Mouse (Mus musculus) C2C12 (cell line): ENCODE results near the gene Arrdc2.

ENCODE experiments used
- CEBPB ChIP-seq: IDR thresholded peaks from one replicate; pipeline ENCODE4 v1.6.1; 2011; ENCODE audit warnings: low read depth, mild to moderate bottlenecking, control low read depth, moderate library complexity
- CTCF ChIP-seq: IDR thresholded peaks from one replicate; pipeline ENCODE4 v1.5.1; 2011; ENCODE audit not compliant: control insufficient read depth, insufficient read depth, insufficient read length
- FOSL1 ChIP-seq: IDR thresholded peaks from one replicate; pipeline ENCODE4 v1.8.0; 2011; ENCODE audit warnings: mild to moderate bottlenecking, low read length; ENCODE audit not compliant: poor library complexity, insufficient read depth, severe bottlenecking
- MYOD1 ChIP-seq: IDR thresholded peaks from one replicate; pipeline ENCODE4 v1.6.1; 2011; ENCODE audit warnings: low read depth; ENCODE audit not compliant: control insufficient read depth, insufficient read length
- MYOG ChIP-seq: IDR thresholded peaks from one replicate; pipeline ENCODE4 v1.6.1; 2011; ENCODE audit not compliant: control insufficient read depth, insufficient read length; ENCODE audit errors: extremely low read depth
- USF1 ChIP-seq: IDR thresholded peaks from one replicate; pipeline ENCODE4 v1.6.1; 2011; ENCODE audit warnings: low read depth, mild to moderate bottlenecking, control low read depth, moderate library complexity

DNA sequence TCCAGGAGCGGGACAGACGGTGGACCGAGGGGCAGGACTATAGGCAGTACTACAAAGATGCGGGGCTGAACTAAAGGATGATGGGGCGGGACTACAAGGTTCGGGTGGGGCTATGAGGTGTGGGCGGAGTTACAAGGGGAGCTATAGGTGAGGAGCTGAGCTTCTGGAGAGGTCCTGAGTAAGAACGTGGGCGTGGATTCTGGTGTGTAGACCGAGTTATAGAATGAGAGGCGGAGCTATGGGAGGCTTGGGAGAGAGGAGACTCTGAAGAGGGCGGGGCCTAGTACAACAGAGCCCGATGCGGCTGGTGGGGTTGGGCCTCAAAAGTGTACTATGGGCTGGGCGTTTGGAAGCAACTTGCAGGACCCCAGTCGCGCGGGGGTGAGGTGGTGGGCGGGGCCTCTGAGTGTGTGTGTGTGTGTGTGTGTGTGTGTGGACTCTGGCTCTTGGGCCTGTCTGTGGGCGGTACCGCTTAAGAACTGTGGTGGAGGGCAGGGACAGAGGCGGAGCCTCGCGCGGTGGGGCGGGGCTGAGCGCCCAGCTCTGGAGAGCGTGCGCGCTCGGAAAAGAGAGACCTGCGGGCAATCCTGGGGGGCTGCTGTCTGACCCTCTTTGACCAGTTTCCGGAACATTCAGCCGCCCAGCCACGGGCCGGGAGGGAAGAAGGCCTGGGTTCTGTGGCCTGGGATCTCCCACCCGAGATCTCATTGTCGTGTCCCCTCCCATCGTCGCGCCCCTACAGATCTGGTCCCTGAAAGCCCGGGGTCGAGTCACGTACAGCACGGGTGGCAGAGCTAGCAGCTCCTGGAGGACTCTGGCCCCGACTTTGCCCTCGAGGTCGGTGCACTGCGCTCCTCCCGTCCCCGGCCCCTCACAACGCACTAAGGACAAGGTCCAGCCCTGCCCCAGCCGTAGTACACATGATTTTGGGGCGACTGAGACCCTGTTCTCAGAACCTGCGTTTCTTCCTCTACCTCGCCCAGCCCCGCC lies 42.1 kb downstream of the Arrdc2 start:
- TF ChIP-seq MYOD1 (no peak), CTCF (no peak), CEBPB (no peak), USF1 (no peak), FOSL1 (no peak), MYOG (no peak)
